Mouse (Mus musculus) stomach, embryonic 16.5 days (tissue): ENCODE measurements around the gene Ssc5d. TPM values are rescaled to one million over a fixed set of nuclear protein-coding genes. Genes with fewer than 3 reads are reported as not detected.
A peak's percentile ranks its signal among the peaks of the same experiment; 100 is the strongest.

Experiments used
- ATAC-seq: fragments of 200-750 bp; cut with Nextera tagmentation; 2 replicates; pipeline ENCODE4 v1.8.0; 2017; ENCODE audit warnings: moderate number of reproducible peaks, moderate TSS enrichment; ENCODE audit not compliant: insufficient read depth, low FRiP score
- H3K27ac ChIP-seq: fragments of 300-500 bp; sonication (generic); 2 replicates; pipeline ENCODE4 v1.5.1; 2014; ENCODE audit warnings: low read length
- H3K27me3 ChIP-seq: fragments of 300-500 bp; sonication (generic); 2 replicates; pipeline ENCODE4 v1.6.1; 2014; ENCODE audit warnings: low read length, control low read depth, mixed read lengths; ENCODE audit not compliant: control insufficient read depth, insufficient read depth
- H3K36me3 ChIP-seq: fragments of 300-500 bp; sonication (generic); 2 replicates; pipeline ENCODE4 v1.6.1; 2014; ENCODE audit warnings: low read length; ENCODE audit not compliant: control insufficient read depth, insufficient read depth
- H3K4me1 ChIP-seq: fragments of 300-500 bp; sonication (generic); 2 replicates; pipeline ENCODE4 v1.6.1; 2014; ENCODE audit warnings: low read length, control low read depth, mixed read lengths; ENCODE audit not compliant: control insufficient read depth, insufficient read depth
- H3K4me2 ChIP-seq: fragments of 300-500 bp; sonication (generic); 2 replicates; pipeline ENCODE4 v1.6.1; 2014; ENCODE audit warnings: low read depth, low read length, mixed read lengths
- H3K4me3 ChIP-seq: fragments of 300-500 bp; sonication (generic); replicated peaks from 2 replicates; pipeline ENCODE4 v1.5.1; 2014; ENCODE audit warnings: mild to moderate bottlenecking, low read length
- H3K9ac ChIP-seq: fragments of 300-500 bp; sonication (generic); 2 replicates; pipeline ENCODE4 v1.6.1; 2014; ENCODE audit warnings: low read length
- H3K9me3 ChIP-seq: fragments of 300-500 bp; sonication (generic); replicated peaks from 2 replicates; pipeline ENCODE4 v1.6.1; 2016; ENCODE audit warnings: low read length, control low read depth; ENCODE audit not compliant: control insufficient read depth
- WGBS: fragments of 180-500 bp; shearing (Covaris S2); extraction: QIAGEN DNeasy Blood & Tissue Kit; methylation state at CpG from one replicate; pipeline ENCODE4 v1.1.7; 2014; 5-methylcytosine and 5-hydroxymethylcytosine counted together
- polyA plus RNA-seq: library from polyadenylated mRNA; unstranded; fragments of >200 nt; fragmentation: Nextera tagmentation; extraction: Ambion mirVana; gene quantifications from 2 replicates; pipeline ENCODE4 v1.2.1, GENCODE M21; 2015

Gene Ssc5d
- polyA plus RNA-seq, 1 experiment from 2014 or later = 3.4 TPM

DNA sequence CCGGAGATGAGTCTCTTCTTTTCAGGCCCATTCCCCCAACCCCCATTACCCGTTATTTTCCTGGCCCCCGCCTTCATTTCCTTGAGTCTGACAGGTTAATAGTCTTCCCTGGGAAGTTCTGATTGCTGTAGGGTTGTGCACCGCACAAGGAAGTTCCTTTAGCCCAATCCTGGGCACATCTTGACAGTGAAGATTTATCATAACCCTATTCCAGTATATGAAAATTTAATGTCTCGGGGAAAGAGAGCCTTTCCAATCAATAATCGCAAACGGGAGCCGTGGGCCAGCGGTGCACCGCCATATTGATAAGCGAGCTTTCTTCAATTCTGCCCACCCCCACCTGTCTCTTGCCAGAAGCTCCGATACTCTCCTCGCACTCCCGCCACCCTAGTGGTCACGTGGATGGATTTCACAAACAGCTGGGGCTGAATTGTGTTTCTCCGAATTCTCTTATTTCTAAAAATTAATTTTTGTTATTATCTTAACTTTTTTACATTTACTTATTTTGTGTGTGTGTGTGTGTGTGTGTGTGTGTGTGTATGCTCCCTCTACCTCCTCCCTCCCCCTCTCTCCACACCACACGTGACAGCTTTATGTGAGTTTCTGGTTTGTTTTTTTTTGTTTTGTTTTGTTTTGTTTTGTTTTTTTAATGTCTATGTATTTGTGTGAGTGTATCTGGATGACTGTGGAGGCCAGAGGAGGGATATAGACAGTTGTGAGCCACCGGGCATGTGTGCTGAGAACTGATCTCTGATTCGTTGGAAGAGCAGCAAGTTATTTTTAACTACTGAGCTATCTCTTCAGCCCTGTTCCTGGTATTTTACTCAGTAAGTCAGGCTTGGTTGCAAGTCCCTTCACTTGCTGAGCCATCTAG is 25.7 kb upstream of the Ssc5d start:
- Histone ChIP-seq H3K36me3 (no peaks in the 10 kb centered on the region), H3K27ac (no peak overlapping the region), H3K4me3 (peak overlapping the region; percentile 38), H3K4me2 (peak overlapping the region; percentile 64), H3K27me3 (no peaks in the 10 kb centered on the region), H3K4me1 (peaks cover 12% of the 10 kb centered on the region; the same call in 1 of the 2 replicates), H3K9ac (peak overlapping the region; percentile 47), H3K9me3 (peaks cover 3% of the 10 kb centered on the region; the same call in 1 of the 2 replicates)
- WGBS = 8% methylated on average over 19 of the region's 19 CpGs
- 0 out of 2 replicates have a peak, but pooled peaks have one; percentile 4 for ATAC-seq

DNA sequence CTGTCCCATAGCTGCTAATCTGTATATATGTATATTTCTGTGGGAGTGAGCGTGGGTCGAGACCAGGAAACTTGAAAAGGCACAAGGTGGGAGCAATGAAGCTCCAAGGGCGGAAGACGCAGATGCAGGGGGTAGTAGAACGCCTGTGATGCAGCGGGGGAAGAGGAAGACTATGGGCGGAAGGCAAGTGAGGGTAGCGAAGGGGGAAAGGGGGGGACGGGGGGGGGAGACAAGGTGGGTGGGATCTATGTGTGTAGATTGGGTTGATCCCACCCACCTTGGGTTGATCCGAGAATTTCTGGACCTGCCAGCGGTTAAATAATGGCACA is 25.1 kb upstream of the Ssc5d start:
- H3K4me2 ChIP-seq = peak overlapping the region; percentile 64
- peaks cover 3% of the 10 kb centered on the region; the same call in 1 of the 2 replicates for H3K9me3 ChIP-seq
- no peak overlapping the region for H3K27ac ChIP-seq
- ATAC-seq = no peak
- peaks cover 12% of the 10 kb centered on the region; the same call in 1 of the 2 replicates for H3K4me1 ChIP-seq
- H3K36me3 ChIP-seq = no peaks in the 10 kb centered on the region
- no peaks in the 10 kb centered on the region for H3K27me3 ChIP-seq
- peak overlapping the region; percentile 38 for H3K4me3 ChIP-seq
- 27% methylated on average over 11 of the region's 11 CpGs for WGBS
- peak overlapping the region; percentile 46 for H3K9ac ChIP-seq

DNA sequence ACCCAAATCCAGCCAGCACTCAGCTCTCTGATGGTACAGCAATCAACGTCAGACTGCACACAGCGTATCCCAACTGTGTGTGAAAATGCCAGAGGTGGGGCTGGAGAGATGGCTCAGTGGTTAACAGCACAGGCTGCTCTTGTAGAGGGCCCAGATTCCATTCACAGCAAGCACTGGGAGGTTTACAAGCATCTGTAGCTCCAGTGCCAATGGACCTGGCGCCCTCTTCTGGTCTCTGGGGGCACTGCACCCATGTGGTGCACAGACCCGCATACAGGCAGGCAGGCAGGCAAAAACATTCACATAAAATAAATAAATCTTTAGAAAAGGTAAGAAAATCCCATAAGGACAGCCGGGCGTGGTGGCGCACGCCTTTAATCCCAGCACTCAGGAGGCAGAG is 24.4 kb upstream of the Ssc5d start:
- Histone ChIP-seq H3K4me1 (peaks cover 12% of the 10 kb centered on the region; the same call in 1 of the 2 replicates), H3K36me3 (no peaks in the 10 kb centered on the region), H3K27me3 (no peaks in the 10 kb centered on the region), H3K4me2 (no peak overlapping the region), H3K9me3 (peaks cover 3% of the 10 kb centered on the region; the same call in 1 of the 2 replicates), H3K9ac (no peak overlapping the region), H3K27ac (no peak overlapping the region), H3K4me3 (no peak overlapping the region)
- ATAC-seq = no peak
- WGBS = 55% methylated on average over 8 of the region's 8 CpGs

- no peak overlapping the region for H3K4me2 ChIP-seq
- no peaks in the 10 kb centered on the region for H3K36me3 ChIP-seq
- H3K4me3 ChIP-seq = no peak overlapping the region
- H3K27me3 ChIP-seq = no peaks in the 10 kb centered on the region
- H3K9ac ChIP-seq = no peak overlapping the region
- 76% methylated on average over 9 of the region's 9 CpGs for WGBS
- peaks cover 3% of the 10 kb centered on the region; the same call in 1 of the 2 replicates for H3K9me3 ChIP-seq
- no peak overlapping the region for H3K27ac ChIP-seq
- peaks cover 12% of the 10 kb centered on the region; the same call in 1 of the 2 replicates for H3K4me1 ChIP-seq
- ATAC-seq = no peak
Observed at GRCm38 (mm10) chr7:4902404-4902803, 23.2 kb upstream of the Ssc5d start.

DNA sequence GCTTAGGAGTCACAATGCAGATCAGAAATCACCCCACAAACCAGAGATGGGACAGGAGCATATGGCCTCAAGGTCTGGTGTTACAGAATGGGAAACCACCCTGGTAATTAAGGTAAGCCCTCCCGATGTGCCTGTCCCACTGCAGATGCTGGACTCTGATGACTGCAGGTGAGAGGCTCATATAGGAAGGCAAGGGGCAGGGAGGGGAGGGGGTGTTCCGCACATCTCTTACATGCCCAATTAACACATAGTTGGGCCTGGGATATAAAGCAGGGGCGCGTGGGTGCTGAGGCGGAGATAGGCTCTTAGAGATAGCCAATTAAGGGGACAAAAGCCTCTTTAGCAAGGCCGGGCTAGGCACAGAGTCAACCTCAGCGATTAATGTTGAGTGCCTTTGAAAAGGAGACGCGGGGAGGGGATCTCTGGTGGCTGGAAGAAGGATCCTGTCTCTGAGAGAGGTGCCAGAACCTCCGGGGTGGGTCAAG is 19.1 kb upstream of the Ssc5d start, which contains the start of gene Gm36210:
Gm36210 (minus strand) TSS at position 51 of the 485 bp plus-strand sequence.
- Histone ChIP-seq H3K27me3 (no peaks in the 10 kb centered on the region), H3K4me3 (no peak within 1 kb of the TSS), H3K36me3 (no peaks in the 10 kb centered on the region), H3K4me1 (no peaks in the 10 kb centered on the region), H3K9me3 (no peaks in the 10 kb centered on the region), H3K4me2 (no peak within 1 kb of the TSS), H3K9ac (no peak within 1 kb of the TSS), H3K27ac (no peak within 1 kb of the TSS)
- no peak for ATAC-seq
- 66% methylated on average over 10 of the region's 10 CpGs for WGBS

- H3K9me3 ChIP-seq = no peaks in the 10 kb centered on the region
- no peak overlapping the region for H3K4me2 ChIP-seq
Observed at GRCm38 (mm10) chr7:4911561-4911960, 14.0 kb upstream of the Ssc5d start.

GRCm38 (mm10) chr7:4912248-4912647 is 13.3 kb upstream of the Ssc5d start:
- H3K9me3 ChIP-seq = no peaks in the 10 kb centered on the region
- no peak overlapping the region for H3K4me2 ChIP-seq
- H3K36me3 ChIP-seq = no peaks in the 10 kb centered on the region
- H3K4me3 ChIP-seq = no peak overlapping the region
- no peak overlapping the region for H3K9ac ChIP-seq
- peaks cover 9% of the 10 kb centered on the region for H3K4me1 ChIP-seq
- H3K27ac ChIP-seq = no peak overlapping the region
- 63% methylated on average over 5 of the region's 5 CpGs for WGBS
- no peak for ATAC-seq
- H3K27me3 ChIP-seq = no peaks in the 10 kb centered on the region

More at GRCm38 (mm10) chr7:4911561-4911960, 14.0 kb upstream of the Ssc5d start:
- 27% methylated on average over 9 of the region's 9 CpGs for WGBS
- no peaks in the 10 kb centered on the region for H3K36me3 ChIP-seq
- H3K4me3 ChIP-seq = no peak overlapping the region
- H3K4me1 ChIP-seq = peaks cover 8% of the 10 kb centered on the region
- H3K27ac ChIP-seq = no peak overlapping the region
- H3K27me3 ChIP-seq = no peaks in the 10 kb centered on the region
- ATAC-seq = no peak
- H3K9ac ChIP-seq = no peak overlapping the region

DNA sequence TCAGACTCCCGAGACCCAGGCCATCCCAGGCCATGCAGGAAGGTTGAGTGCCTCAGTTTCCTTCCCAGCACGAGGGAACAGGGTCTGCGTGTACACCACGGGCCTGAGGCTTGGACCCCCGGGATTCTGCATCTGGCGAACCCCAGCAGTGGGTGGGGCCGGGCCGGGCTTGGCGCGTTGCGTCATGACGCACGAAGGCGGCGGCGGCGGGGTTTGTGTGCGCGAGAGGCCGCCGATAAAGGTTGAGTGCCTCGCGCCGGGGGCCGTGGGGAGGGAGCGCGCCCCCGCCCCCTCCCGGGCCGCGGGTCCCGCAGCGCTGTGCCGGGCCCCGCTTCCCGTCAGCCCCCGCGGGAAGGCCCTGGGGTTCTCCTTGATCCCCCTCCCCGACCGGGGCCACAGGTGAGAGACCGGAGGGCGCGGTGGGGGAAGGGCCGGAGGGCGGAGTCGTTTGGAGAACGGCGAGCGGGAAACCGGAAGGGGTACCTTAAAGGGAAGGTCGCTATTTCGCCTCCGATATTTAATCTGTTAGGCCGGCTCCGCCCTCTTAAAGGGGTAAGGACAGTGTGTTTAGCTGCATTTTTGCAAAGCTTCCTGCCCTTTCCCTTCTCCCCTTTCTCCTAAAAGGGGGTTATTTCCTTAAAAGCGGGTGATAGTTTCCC is 10.4 kb upstream of the Ssc5d start, which contains the start of gene Zfp628:
Zfp628 (plus strand) TSS at position 211 of the 659 bp plus-strand sequence.
- H3K4me1 ChIP-seq = peaks cover 9% of the 10 kb centered on the region
- H3K27me3 ChIP-seq = no peaks in the 10 kb centered on the region
- peak within 1 kb of the TSS; percentile 95 for H3K27ac ChIP-seq
- H3K4me2 ChIP-seq = peak within 1 kb of the TSS; percentile 72
- H3K9ac ChIP-seq = peak within 1 kb of the TSS; percentile 93
- H3K36me3 ChIP-seq = peaks cover 10% of the 10 kb centered on the region; the same call in 1 of the 2 replicates
- WGBS = under 1% methylated on average over 56 of the region's 56 CpGs
- peak; percentile 93 for ATAC-seq
- no peaks in the 10 kb centered on the region for H3K9me3 ChIP-seq
- H3K4me3 ChIP-seq = peak within 1 kb of the TSS; percentile 58
